Mouse (Mus musculus): ENCODE measurements at regions not wholly inside any gene's neighbourhood (a gene's known extent, or its start where the extent isn't known, plus 50 kb on each side); places are given as distances from the start of the nearest gene placed in this dataset.
"Not testable (repeated sequence)": the region's sequence is repeated elsewhere in the genome, so short reads cannot be mapped to it uniquely, and the experiment has no call there.

- no peak for ATAC-seq (replicated peaks; ENCODE audit: low FRiP score, poor library complexity, severe bottlenecking)
Observed at GRCm38 (mm10) chr5:67487965-67488409, 59.9 kb upstream of the Bend4 start.

GRCm38 (mm10) chr5:67490709-67491108 lies 62.6 kb upstream of the Bend4 start:
- not testable (repeated sequence) for ATAC-seq (replicated peaks; ENCODE audit: low FRiP score, poor library complexity, severe bottlenecking)

- ATAC-seq (replicated peaks; ENCODE audit: low FRiP score, poor library complexity, severe bottlenecking): no peak
Observed at GRCm38 (mm10) chr5:67492893-67493302, 64.8 kb upstream of the Bend4 start.

GRCm38 (mm10) chr5:67496710-67497109 lies 68.6 kb upstream of the Bend4 start:
- ATAC-seq (replicated peaks; ENCODE audit: low FRiP score, poor library complexity, severe bottlenecking): no peak

- ATAC-seq (replicated peaks; ENCODE audit: low FRiP score, poor library complexity, severe bottlenecking): no peak
Observed at GRCm38 (mm10) chr5:67520251-67520650, 87.4 kb upstream of the Shisa3 start.

GRCm38 (mm10) chr5:67521423-67521912 lies 86.2 kb upstream of the Shisa3 start:
- no peak for ATAC-seq (replicated peaks; ENCODE audit: low FRiP score, poor library complexity, severe bottlenecking)

- ATAC-seq (replicated peaks; ENCODE audit: low FRiP score, poor library complexity, severe bottlenecking): no peak
Observed at GRCm38 (mm10) chr5:67530149-67530548, 77.5 kb upstream of the Shisa3 start.

- ATAC-seq (replicated peaks; ENCODE audit: low FRiP score, poor library complexity, severe bottlenecking): no peak
Observed at GRCm38 (mm10) chr5:67530957-67531356, 76.7 kb upstream of the Shisa3 start.

GRCm38 (mm10) chr5:67532351-67532750 lies 75.3 kb upstream of the Shisa3 start:
- ATAC-seq (replicated peaks; ENCODE audit: low FRiP score, poor library complexity, severe bottlenecking): peak; percentile 68

- no peak for ATAC-seq (replicated peaks; ENCODE audit: low FRiP score, poor library complexity, severe bottlenecking)
Observed at GRCm38 (mm10) chr5:67532756-67533255, 74.9 kb upstream of the Shisa3 start.

GRCm38 (mm10) chr5:67534056-67534455 lies 73.6 kb upstream of the Shisa3 start:
- no peak for ATAC-seq (replicated peaks; ENCODE audit: low FRiP score, poor library complexity, severe bottlenecking)

- no peak for ATAC-seq (replicated peaks; ENCODE audit: low FRiP score, poor library complexity, severe bottlenecking)
Observed at GRCm38 (mm10) chr5:67537990-67538389, 69.7 kb upstream of the Shisa3 start.

GRCm38 (mm10) chr5:67539591-67540238 lies 68.0 kb upstream of the Shisa3 start:
- ATAC-seq (replicated peaks; ENCODE audit: low FRiP score, poor library complexity, severe bottlenecking): no peak

GRCm38 (mm10) chr5:67541867-67542266 lies 65.8 kb upstream of the Shisa3 start:
- ATAC-seq (replicated peaks; ENCODE audit: low FRiP score, poor library complexity, severe bottlenecking): no peak

GRCm38 (mm10) chr5:67544028-67544589 lies 63.6 kb upstream of the Shisa3 start:
- ATAC-seq (replicated peaks; ENCODE audit: low FRiP score, poor library complexity, severe bottlenecking): no peak

- no peak for ATAC-seq (replicated peaks; ENCODE audit: low FRiP score, poor library complexity, severe bottlenecking)
Observed at GRCm38 (mm10) chr5:67550257-67550656, 57.4 kb upstream of the Shisa3 start.

- no peak for ATAC-seq (replicated peaks; ENCODE audit: low FRiP score, poor library complexity, severe bottlenecking)
Observed at GRCm38 (mm10) chr5:67551668-67552390, 55.9 kb upstream of the Shisa3 start.

- ATAC-seq (replicated peaks; ENCODE audit: low FRiP score, poor library complexity, severe bottlenecking): no peak
Observed at GRCm38 (mm10) chr5:67552865-67553264, 54.8 kb upstream of the Shisa3 start.

All from erythroblast, adult 5-6 weeks (primary cell).